Mouse (Mus musculus): ENCODE data around the gene Tnfrsf25. TPM values are rescaled to one million over a fixed set of nuclear protein-coding genes. Genes with fewer than 3 reads are reported as not detected.
A peak's percentile ranks its signal among the peaks of the same experiment; 100 is the strongest.

Gene Tnfrsf25
- polyA plus RNA-seq, 1 experiment from 2014 or later, result 2.4 TPM

DNA sequence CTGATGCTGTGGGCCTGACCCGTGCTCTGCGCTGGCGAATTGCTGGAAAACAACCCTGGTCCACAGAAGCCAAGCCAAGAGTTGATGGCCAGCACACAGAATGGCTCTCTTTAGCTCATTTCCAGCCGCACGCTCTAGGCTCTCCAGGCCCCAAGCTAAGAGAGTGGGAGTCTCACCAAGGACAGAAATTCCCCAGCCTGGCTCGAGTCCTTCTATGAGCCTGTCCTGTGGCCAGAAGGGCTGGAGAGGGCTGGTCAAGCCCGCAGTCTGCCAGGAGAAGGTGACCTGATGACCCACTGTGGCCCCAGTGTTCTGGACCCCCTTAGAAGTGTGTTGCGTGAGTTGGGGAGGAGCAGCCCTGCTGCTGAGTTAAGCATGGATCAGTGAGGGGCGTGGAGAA is 38.5 kb upstream of the Tnfrsf25 start:
- peaks cover 7% of the 10 kb centered on the region for H3K4me1 ChIP-seq (ENCODE audit: control insufficient read depth, insufficient read depth, low read length)
- 88% methylated on average over 9 of the region's 9 CpGs for WGBS
- H3K27ac ChIP-seq (ENCODE audit: low read length), result no peak overlapping the region
- H3K4me3 ChIP-seq (ENCODE audit: low read length), result no peak overlapping the region
- ATAC-seq, result no peak
- no peak overlapping the region for H3K9ac ChIP-seq (ENCODE audit: low read depth, low read length)
- H3K36me3 ChIP-seq (ENCODE audit: control insufficient read depth, insufficient read depth, low read length), result no peaks in the 10 kb centered on the region
- H3K9me3 ChIP-seq (ENCODE audit: control insufficient read depth, low read length), result no peaks in the 10 kb centered on the region
- H3K27me3 ChIP-seq (replicated peaks; ENCODE audit: control insufficient read depth, insufficient read depth, low read length), result no peaks in the 10 kb centered on the region
- no peak overlapping the region for H3K4me2 ChIP-seq (ENCODE audit: low read depth, low read length)

DNA sequence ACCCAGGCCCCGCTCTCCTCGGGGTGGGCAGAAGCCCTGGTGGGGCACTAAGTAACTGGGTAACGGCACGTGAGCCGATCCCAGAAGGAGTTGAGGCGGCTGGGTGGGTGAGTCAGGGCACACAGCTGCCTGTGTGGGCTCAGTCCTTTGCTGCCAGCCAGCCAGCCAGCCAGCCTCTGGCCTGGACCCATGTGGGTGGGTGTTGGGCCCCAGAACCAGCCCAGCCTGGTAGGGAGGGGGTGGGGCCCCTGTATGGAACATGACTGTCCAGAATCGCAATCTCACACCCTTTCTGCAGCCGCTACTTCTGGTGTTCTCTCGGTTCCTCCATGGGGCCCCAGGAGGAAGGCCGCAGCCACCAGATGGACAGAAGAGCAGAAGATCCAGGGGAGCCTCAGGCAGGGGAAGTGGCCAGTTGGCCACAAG is 37.6 kb upstream of the Tnfrsf25 start:
- Histone ChIP-seq H3K9ac (ENCODE audit: low read depth, low read length) (no peak overlapping the region; the same call in 1 of the 2 replicates), H3K36me3 (ENCODE audit: control insufficient read depth, insufficient read depth, low read length) (no peaks in the 10 kb centered on the region), H3K9me3 (ENCODE audit: control insufficient read depth, low read length) (no peaks in the 10 kb centered on the region), H3K27me3 (replicated peaks; ENCODE audit: control insufficient read depth, insufficient read depth, low read length) (no peaks in the 10 kb centered on the region), H3K4me2 (ENCODE audit: low read depth, low read length) (no peak overlapping the region), H3K4me3 (ENCODE audit: low read length) (no peak overlapping the region), H3K4me1 (ENCODE audit: control insufficient read depth, insufficient read depth, low read length) (no peaks in the 10 kb centered on the region), H3K27ac (ENCODE audit: low read length) (no peak overlapping the region)
- ATAC-seq, result no peak
- WGBS, result 85% methylated on average over 10 of the region's 10 CpGs

DNA sequence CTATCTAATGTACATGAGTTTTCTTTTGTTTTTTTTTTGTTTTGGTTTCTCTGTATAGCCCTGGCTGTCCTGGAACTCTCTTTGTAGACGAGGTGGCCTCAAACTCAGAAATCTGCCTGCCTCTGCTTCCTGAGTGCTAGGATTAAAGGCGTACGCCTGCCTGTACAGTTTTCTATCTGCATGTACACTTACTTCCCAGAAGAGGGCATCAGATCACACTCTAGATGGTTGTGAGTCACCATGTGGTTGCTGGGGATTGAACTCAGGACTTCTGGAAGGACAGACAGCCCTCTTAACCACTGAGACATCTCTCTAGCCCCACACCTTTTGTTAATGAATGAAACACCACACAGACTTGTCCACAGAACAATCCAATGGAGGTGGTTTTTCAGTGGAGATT is 36.5 kb upstream of the Tnfrsf25 start:
- WGBS, result 91% methylated on average over 3 of the region's 3 CpGs
- Histone ChIP-seq H3K9ac (ENCODE audit: low read depth, low read length) (no peak overlapping the region), H3K36me3 (ENCODE audit: control insufficient read depth, insufficient read depth, low read length) (no peaks in the 10 kb centered on the region)

DNA sequence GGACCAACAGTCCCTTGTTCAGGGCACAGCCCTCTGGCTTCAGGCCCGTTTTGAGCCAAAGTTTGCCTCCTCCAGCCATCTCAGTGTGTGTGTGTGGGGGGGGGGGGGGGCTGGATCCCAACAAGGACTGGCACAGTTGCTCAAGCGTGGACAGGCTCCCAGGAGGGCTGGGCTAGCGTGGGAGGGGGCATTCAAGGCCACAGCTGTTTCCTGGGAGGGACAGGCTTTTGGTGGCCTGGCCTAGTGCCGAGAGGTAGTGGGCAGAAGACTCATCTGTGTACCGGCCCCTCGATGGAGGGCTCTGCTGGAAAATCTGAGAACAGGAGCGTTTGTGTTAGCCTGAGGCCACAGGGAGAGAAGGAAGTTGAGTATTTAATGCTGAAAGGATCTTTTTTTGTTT is 35.8 kb upstream of the Tnfrsf25 start:
- 67% methylated on average over 7 of the region's 7 CpGs for WGBS
- no peak overlapping the region for H3K4me3 ChIP-seq (ENCODE audit: low read length)
- H3K27me3 ChIP-seq (replicated peaks; ENCODE audit: control insufficient read depth, insufficient read depth, low read length), result no peaks in the 10 kb centered on the region
- H3K36me3 ChIP-seq (ENCODE audit: control insufficient read depth, insufficient read depth, low read length), result no peaks in the 10 kb centered on the region
- no peak for ATAC-seq
- H3K27ac ChIP-seq (ENCODE audit: low read length), result no peak overlapping the region
- no peak overlapping the region for H3K4me2 ChIP-seq (ENCODE audit: low read depth, low read length)
- H3K9ac ChIP-seq (ENCODE audit: low read depth, low read length), result no peak overlapping the region
- no peaks in the 10 kb centered on the region for H3K9me3 ChIP-seq (ENCODE audit: control insufficient read depth, low read length)
- H3K4me1 ChIP-seq (ENCODE audit: control insufficient read depth, insufficient read depth, low read length), result no peaks in the 10 kb centered on the region

More for the DNA sequence above, 36.5 kb upstream of the Tnfrsf25 start:
- Histone ChIP-seq H3K27me3 (replicated peaks; ENCODE audit: control insufficient read depth, insufficient read depth, low read length) (no peaks in the 10 kb centered on the region), H3K4me3 (ENCODE audit: low read length) (no peak overlapping the region), H3K4me1 (ENCODE audit: control insufficient read depth, insufficient read depth, low read length) (no peaks in the 10 kb centered on the region), H3K27ac (ENCODE audit: low read length) (no peak overlapping the region), H3K9me3 (ENCODE audit: control insufficient read depth, low read length) (no peaks in the 10 kb centered on the region), H3K4me2 (ENCODE audit: low read depth, low read length) (no peak overlapping the region)
- ATAC-seq, result no peak

DNA sequence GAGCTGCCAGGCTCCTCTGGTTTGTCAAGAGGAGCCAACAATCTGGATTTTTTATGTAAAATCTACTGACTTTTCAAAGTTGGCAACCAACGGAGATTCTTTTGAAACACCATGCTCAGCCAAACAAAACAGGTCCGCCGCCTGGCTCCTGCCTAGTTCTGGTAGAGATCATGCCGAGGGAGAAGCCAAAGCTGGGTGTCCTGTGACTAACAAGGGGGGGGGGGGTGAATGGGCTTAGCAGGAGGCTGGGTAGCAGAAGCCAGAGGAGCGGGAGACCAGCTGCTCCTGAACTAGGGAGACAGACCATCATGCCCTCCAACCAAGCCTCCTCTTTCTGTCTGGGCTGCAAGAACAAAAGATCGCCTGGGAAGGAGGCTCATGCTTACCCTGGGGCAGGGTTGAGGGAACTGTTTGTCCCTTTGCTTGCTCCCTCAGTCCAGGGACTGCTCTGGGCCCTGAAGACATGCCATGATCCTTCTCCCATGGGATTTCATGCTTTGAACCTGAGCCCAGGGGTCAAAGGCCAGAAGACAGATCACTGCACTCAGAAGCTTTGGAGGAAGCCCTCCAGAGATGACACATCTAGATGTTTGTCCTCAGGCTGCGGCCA is 32.0 kb upstream of the Tnfrsf25 start:
- ATAC-seq, result no peak
- no peak overlapping the region for H3K9ac ChIP-seq (ENCODE audit: low read depth, low read length)
- H3K9me3 ChIP-seq (ENCODE audit: control insufficient read depth, low read length), result no peaks in the 10 kb centered on the region
- H3K4me1 ChIP-seq (ENCODE audit: control insufficient read depth, insufficient read depth, low read length), result peaks cover 15% of the 10 kb centered on the region
- no peaks in the 10 kb centered on the region for H3K36me3 ChIP-seq (ENCODE audit: control insufficient read depth, insufficient read depth, low read length)
- H3K27ac ChIP-seq (ENCODE audit: low read length), result no peak overlapping the region
- WGBS, result 62% methylated on average over 7 of the region's 7 CpGs
- no peaks in the 10 kb centered on the region for H3K27me3 ChIP-seq (replicated peaks; ENCODE audit: control insufficient read depth, insufficient read depth, low read length)
- H3K4me2 ChIP-seq (ENCODE audit: low read depth, low read length), result no peak overlapping the region
- no peak overlapping the region for H3K4me3 ChIP-seq (ENCODE audit: low read length)

DNA sequence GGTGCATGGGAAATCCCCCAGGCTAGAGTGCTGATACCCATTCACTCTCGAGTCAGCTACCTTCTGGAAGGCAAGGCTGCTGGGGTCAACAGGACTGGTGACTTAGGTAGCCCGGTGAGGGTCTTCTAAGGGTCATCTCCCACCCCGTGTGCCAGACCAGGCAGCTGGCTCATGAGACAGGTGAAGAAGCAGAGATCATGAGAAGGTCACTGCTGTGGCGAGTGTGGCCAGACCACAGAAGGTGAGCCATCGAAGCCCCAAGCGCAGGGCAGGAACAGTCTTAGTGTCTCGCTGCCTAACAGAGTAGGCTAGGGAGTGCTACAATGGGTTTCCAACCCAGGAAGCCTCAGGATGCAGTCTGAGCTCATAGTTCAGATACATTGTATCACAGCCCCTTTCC is 31.1 kb upstream of the Tnfrsf25 start:
- no peak overlapping the region for H3K27ac ChIP-seq (ENCODE audit: low read length)
- WGBS, result 84% methylated on average over 7 of the region's 7 CpGs
- no peaks in the 10 kb centered on the region for H3K9me3 ChIP-seq (ENCODE audit: control insufficient read depth, low read length)
- H3K4me1 ChIP-seq (ENCODE audit: control insufficient read depth, insufficient read depth, low read length), result peaks cover 16% of the 10 kb centered on the region
- no peak overlapping the region for H3K4me2 ChIP-seq (ENCODE audit: low read depth, low read length)
- no peaks in the 10 kb centered on the region for H3K27me3 ChIP-seq (replicated peaks; ENCODE audit: control insufficient read depth, insufficient read depth, low read length)
- no peak overlapping the region for H3K9ac ChIP-seq (ENCODE audit: low read depth, low read length)
- no peak for ATAC-seq
- H3K4me3 ChIP-seq (ENCODE audit: low read length), result no peak overlapping the region
- no peaks in the 10 kb centered on the region for H3K36me3 ChIP-seq (ENCODE audit: control insufficient read depth, insufficient read depth, low read length)

DNA sequence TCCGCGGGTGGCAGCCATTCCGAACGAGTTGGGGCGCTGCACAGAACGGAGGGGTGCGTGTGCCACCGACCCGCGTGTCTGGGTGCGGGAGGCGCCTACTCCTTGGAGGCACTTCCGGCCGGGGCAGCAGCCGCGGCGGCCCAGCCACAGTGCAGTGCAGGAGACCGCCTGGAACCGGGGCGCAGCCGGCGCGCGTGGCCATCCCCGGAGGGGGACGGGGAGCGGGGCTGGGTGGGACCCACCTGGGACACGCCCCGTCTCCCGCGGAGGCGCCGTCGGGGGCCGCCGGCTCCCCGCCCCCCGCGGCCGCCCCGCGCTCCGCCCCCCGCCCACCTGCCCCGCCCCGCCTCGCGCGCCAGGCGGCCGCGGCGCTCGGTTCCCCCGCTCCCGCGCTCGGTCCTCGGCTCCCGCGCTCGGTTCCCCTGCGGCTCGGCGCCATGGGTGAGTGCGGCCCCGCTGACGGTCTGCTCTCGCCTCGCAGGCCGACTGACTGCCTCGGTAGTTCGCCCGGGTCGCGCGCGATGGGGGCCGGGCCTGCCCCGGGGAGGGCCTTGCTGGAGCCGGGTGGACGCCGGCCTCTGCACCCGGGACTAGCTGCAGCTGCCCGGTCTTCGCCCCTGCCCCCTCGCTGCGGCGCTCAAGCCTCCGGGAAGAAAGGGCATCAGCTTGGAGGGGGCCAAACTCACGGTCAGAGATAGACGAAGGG is 29.1 kb upstream of the Tnfrsf25 start:
- Histone ChIP-seq H3K4me1 (ENCODE audit: control insufficient read depth, insufficient read depth, low read length) (peaks cover 16% of the 10 kb centered on the region), H3K9ac (ENCODE audit: low read depth, low read length) (peak overlapping the region; percentile 90), H3K36me3 (ENCODE audit: control insufficient read depth, insufficient read depth, low read length) (no peaks in the 10 kb centered on the region), H3K27me3 (replicated peaks; ENCODE audit: control insufficient read depth, insufficient read depth, low read length) (no peaks in the 10 kb centered on the region), H3K27ac (ENCODE audit: low read length) (peak overlapping the region; percentile 69), H3K9me3 (ENCODE audit: control insufficient read depth, low read length) (no peaks in the 10 kb centered on the region), H3K4me3 (ENCODE audit: low read length) (peak overlapping the region; percentile 86), H3K4me2 (ENCODE audit: low read depth, low read length) (peak overlapping the region; percentile 84)
- ATAC-seq, result peak; percentile 92
- WGBS, result under 1% methylated on average over 57 of the region's 92 CpGs

DNA sequence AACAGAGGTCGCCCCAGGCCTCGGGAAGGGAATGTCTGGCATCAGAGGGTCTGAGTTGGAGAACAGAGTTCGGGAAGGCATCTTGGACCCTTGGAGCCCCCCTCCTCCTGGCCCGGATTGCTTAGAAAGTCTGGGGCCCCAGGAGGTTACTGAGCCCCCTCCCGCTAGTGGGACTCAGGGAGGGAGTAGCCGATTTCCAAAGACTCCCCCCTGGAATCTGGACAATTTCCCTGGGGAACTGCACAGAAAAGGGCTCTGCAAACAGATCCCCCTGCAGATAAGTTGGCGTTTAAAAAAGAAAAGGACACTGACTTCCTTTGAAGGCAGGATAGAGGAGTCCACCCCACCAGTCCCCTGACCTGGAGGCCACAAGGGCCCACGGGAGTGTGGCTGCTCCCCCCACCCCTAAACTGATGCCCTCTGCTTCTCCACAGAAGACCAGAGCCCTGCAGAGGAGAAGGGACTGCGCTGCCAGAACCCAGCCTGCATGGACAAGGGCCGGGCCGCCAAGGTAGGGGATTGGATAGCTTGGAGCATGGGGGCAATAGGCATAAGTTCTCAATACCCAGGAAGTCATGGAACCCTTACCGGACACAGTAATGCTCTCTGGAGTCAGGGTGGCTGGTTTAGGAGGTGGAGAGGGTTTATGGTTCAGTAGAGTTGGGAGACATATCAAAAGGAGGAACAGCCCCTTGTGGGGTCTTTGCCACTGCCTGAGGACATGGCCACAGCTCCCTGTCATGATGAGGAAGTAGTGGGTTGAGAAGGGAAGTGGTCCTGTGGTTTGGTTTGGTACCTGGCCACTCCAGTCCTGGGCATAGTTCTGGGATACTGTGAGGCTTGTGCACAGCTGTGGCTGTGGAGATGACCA is 28.3 kb upstream of the Tnfrsf25 start:
- H3K9ac ChIP-seq (ENCODE audit: low read depth, low read length), result peak overlapping the region; percentile 90
- peak overlapping the region; percentile 84 for H3K4me2 ChIP-seq (ENCODE audit: low read depth, low read length)
- peaks cover 20% of the 10 kb centered on the region for H3K4me1 ChIP-seq (ENCODE audit: control insufficient read depth, insufficient read depth, low read length)
- H3K27ac ChIP-seq (ENCODE audit: low read length), result peak overlapping the region; percentile 69; the same call in 1 of the 2 replicates
- peak; percentile 9; the same call in 1 of the 2 replicates for ATAC-seq
- H3K27me3 ChIP-seq (replicated peaks; ENCODE audit: control insufficient read depth, insufficient read depth, low read length), result no peaks in the 10 kb centered on the region
- no peaks in the 10 kb centered on the region for H3K9me3 ChIP-seq (ENCODE audit: control insufficient read depth, low read length)
- 10% methylated on average over 12 of the region's 12 CpGs for WGBS
- H3K36me3 ChIP-seq (ENCODE audit: control insufficient read depth, insufficient read depth, low read length), result no peaks in the 10 kb centered on the region
- peak overlapping the region; percentile 86 for H3K4me3 ChIP-seq (ENCODE audit: low read length)

DNA sequence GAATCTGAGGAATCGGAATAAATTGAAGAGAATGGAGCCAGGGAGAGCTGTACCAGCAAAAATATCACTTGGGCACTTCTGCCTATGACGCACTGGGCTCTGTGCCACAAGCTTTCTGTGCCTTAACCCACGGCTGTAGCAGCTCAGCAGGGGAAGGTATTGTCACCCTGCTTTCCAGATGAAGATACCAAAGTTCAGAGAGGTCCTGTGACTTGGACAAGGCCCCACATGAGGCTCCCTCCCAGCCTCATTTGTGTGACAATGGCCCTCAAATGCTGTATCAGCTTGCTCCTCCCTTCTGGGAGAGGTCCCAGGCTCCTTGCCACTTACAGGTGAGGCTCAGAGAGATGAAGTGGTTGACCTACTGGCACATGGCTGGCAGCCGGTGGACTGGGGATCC is 27.6 kb upstream of the Tnfrsf25 start:
- Histone ChIP-seq H3K4me1 (ENCODE audit: control insufficient read depth, insufficient read depth, low read length) (peaks cover 25% of the 10 kb centered on the region), H3K4me3 (ENCODE audit: low read length) (peak overlapping the region; percentile 86), H3K27me3 (replicated peaks; ENCODE audit: control insufficient read depth, insufficient read depth, low read length) (no peaks in the 10 kb centered on the region), H3K27ac (ENCODE audit: low read length) (peak overlapping the region; percentile 28; the same call in 1 of the 2 replicates), H3K9me3 (ENCODE audit: control insufficient read depth, low read length) (no peaks in the 10 kb centered on the region), H3K4me2 (ENCODE audit: low read depth, low read length) (peak overlapping the region; percentile 84), H3K9ac (ENCODE audit: low read depth, low read length) (peak overlapping the region; percentile 90), H3K36me3 (ENCODE audit: control insufficient read depth, insufficient read depth, low read length) (no peaks in the 10 kb centered on the region)
- ATAC-seq, result peak; percentile 11; the same call in 1 of the 2 replicates
- 45% methylated on average over 4 of the region's 4 CpGs for WGBS
